Mouse (Mus musculus): ENCODE data around the gene Trit1.

Gene Trit1

GRCm38 (mm10) chr4:123044842-123045241, 28.4 kb downstream of the Trit1 start:
- in situ Hi-C loops (cut with MseI, MboI): no loop called here

- in situ Hi-C loops (cut with MseI, MboI): no loop called here
Observed at GRCm38 (mm10) chr4:123046300-123046699, 29.9 kb downstream of the Trit1 start.

DNA sequence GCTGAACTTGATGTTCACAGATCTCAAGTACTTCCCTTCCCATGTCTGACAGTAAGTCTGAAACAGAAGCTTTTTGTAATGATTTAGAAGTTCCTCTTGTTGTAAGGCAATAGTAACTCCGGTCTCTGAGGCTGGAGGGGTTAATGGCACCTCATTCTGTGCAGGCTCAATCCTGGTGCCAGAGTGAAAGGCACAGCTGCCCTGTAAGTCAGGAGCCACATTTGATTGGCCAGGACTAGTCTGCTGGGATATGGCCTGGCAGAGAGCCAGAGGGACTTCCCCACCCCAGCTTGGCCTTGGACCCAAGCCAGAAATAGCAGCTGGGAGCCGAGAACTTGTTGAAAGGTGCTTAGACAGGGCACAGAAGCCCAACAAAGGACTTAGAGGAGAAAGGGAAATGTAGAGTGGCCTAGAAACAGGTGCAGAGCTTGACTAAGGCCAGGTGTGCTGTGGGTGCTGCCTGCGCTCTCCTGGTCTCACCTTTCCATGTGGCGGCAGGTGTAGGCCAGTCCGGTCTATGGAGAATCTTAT, 34.3 kb downstream of the Trit1 start:
- in situ Hi-C loops (cut with MseI, MboI): no loop called here

GRCm38 (mm10) chr4:123053179-123053578, 36.8 kb downstream of the Trit1 start:
- in situ Hi-C loops (cut with MseI, MboI): no loop called here

- in situ Hi-C loops (cut with MseI, MboI): no loop called here
Observed at GRCm38 (mm10) chr4:123054172-123054790, 37.9 kb downstream of the Trit1 start.

DNA sequence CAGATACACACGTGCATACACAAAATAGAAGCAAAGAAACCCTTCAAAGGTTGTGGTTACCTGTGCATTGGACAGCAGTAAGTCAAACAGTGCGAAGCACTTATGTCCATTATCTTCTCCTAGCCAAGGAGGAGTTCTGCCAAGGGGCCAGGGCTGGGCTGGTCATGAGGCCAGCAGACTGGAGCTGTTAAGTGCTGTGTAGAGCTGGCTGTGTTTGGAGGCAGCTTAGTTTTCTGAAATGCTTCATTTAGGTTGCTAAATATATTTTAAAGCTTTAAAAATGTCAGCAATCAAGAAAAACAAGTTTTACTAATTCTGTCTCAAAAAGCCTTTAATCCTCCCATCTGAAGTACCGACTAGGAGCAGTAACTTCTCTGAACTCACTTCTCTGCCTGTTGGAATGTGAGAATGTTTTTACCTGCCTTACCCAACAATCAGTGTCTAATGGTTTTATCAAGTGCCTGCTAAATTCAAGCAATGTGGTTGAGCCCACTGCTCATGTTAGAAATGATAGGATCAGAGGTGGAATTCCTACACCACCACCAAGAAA, 40.2 kb downstream of the Trit1 start:
- in situ Hi-C loops (cut with MseI, MboI): no loop called here

DNA sequence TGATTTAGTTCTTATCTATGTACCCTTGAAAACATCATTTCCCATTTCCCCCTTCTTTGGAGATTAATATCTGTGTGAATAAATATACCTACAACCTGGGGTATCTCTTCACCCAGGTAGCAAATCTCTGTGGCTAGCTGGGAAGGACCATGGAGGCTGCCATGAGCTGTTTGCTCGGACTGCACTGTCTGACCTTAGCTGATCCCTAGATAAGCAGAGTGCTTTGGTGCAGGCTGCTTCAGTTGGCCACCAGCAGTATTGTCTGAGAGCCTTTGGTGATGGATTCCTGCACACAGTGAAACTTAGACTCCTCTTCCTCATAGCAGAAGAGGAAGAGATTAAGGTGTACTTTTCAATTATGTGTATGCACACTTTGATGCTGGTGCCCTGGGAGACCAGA, 41.6 kb downstream of the Trit1 start:
- in situ Hi-C loops (cut with MseI, MboI): no loop called here

- in situ Hi-C loops (cut with MseI, MboI): no loop called here
Observed at GRCm38 (mm10) chr4:123061744-123062143, 45.3 kb downstream of the Trit1 start.

DNA sequence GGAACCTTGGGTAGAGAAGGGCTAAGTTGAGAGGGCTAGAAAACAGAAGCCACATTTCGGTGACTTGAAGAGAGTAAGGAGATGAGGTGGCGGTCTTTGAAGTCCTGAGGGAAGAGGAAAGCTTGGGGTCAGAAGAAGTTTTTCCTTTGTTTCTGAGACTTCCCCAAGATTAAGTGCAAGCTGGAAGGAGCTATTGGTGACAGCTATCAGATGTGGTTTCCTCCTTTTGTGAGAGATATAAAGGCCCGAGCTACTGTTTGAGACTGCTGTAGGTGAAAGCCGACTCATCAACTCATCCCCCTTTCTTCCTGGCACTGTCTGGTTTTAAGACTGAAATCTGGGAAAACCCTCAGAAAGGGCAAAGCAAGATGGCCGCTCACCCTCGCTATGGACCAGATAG, 52.2 kb downstream of the Trit1 start:
- in situ Hi-C loops (cut with MseI, MboI): no loop called here

DNA sequence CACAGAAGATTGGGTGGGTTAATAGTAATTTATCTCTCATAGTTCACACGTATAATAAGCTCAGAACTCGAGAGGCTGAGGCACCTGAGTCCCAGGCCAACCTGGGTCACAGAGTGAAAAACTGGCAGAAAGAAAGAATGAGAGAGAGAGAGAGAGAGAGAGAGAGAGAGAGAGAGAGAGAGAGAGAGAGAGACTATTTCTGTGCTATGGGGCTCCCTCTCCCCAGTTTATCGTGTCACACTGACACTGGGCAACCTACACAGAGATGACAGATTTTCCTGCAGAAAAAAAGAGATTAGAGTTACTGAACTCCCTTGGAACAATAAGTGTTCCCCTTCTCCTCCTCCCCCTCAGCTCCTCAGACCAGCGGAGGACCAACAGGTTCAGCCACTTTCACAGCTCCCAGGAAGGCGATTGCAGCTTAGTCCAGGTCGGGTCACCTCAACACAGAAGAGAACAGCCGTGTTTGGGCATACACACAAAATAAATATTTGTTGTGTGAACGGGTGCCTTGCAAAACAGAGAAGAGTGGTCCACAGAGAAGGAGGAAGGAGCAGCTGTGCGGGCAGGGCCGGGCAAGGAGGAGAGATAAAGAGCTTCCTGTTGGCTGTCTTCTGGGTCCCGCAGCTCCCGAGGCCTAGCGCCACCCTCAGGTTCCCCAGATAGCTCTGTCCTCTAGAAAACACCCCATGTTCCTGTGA, 55.0 kb downstream of the Trit1 start:
- in situ Hi-C loops (cut with MseI, MboI): no loop called here

- in situ Hi-C loops (cut with MseI, MboI): no loop called here
Observed at GRCm38 (mm10) chr4:123076928-123077327, 60.5 kb downstream of the Trit1 start.

DNA sequence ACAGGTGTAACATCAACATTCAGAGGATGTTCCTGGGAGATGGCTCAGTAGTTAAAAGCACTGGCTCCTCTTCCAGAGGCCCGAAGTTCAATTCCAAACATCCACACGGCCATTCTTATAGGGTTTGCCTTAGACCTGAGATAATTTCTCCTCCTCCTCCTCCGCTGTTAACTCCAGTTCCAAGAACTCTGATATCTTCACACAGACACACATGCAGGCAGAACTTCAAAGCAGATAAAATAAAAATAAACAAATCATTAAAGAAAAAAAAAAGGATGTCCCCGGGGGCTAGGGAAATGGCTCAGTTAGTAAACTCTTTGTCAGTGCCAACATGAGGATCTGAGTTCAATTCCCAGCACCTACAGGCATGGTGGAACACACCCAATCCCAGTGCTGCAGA, 61.8 kb downstream of the Trit1 start:
- in situ Hi-C loops (cut with MseI, MboI): no loop called here

DNA sequence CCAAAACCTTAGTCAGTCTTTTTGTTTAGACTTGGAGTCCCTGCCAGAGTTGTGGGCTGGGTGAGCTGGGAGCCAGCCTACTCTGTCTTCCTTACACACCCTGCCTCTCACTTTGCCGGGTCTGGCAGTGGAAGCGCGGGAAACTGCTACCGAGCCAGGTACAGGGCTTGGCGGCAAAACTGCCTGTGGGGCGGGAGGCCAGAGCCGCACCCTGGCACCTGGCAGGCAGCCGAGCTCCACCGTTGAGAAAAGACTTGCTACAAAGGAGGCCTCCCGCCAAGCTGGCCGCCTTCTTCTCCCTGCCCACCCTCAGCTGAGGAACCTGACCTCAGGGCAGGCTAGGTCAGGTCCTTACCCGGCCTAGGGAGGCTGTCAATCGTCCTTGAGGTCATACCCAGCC, 64.4 kb downstream of the Trit1 start:
- in situ Hi-C loops (cut with MseI, MboI): loop anchor here in 1 of 2 experiments (5.0 to 10.0 kb wide), 2 partner anchors 83 to 166 kb away; partner anchors contain the start of gene Mycl

GRCm38 (mm10) chr4:123082283-123083163, 66.1 kb downstream of the Trit1 start:
- in situ Hi-C loops (cut with MseI, MboI): loop anchor here in 1 of 2 experiments (5.0 to 10.0 kb wide), 2 partner anchors 85 to 168 kb away; partner anchors contain the start of gene Mycl

DNA sequence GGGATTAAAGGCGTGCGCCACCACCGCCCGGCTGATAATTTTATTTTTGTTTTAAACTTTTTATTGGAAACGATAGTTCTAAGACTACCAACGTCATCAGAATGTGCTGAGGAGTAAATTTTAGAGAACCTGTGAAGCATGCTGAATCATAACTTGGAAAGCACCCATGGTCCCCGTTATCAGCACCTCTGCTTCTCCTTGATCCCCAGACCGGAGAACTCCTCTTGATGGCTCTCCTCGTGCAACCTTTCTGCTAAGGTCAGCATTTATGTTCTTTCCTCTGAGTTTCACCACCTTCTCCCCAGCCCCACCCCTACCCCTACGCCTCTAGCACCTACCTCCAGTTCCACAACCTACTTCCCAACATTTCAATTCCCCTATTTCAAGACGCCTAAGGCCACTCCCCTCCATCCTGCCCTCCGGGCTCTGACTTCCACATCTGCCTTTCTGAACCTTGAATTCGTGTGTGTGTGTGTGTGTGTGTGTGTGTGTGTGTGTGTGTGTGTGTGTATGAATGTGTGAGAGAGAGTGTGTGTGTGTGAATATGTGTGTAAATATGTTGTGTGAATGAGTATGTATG, 67.0 kb downstream of the Trit1 start:
- in situ Hi-C loops (cut with MseI, MboI): loop anchor here in 1 of 2 experiments (5.0 to 10.0 kb wide), 2 partner anchors 86 to 169 kb away; partner anchors contain the start of gene Mycl

DNA sequence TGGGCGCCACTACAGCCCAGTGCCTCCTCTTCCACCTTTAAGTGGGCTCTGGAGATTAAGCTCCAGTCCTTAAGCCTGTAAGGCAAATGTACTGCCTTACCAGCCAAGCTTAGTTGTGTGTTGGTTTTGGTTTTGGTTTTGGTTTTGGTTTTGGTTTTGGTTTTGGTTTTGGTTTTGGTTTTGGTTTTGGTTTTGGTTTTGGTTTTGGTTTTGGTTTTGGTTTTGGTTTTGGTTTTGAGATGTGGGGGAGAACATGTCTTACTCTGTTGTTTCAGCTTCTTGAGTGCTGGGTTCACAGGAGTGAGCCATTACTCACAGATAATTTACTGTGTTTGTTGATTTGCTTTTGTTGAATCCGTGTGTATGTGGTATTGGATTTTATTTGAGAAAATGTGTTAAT, 68.9 kb downstream of the Trit1 start:
- in situ Hi-C loops (cut with MseI, MboI): loop anchor here in 1 of 2 experiments (10.0 kb wide), 1 partner anchor 170 kb away; no protein-coding TSS in a partner anchor

- in situ Hi-C loops (cut with MseI, MboI): loop anchor here in 1 of 2 experiments (10.0 kb wide), 1 partner anchor 172 kb away; no protein-coding TSS in a partner anchor
Observed at GRCm38 (mm10) chr4:123086381-123086780, 70.0 kb downstream of the Trit1 start.

DNA sequence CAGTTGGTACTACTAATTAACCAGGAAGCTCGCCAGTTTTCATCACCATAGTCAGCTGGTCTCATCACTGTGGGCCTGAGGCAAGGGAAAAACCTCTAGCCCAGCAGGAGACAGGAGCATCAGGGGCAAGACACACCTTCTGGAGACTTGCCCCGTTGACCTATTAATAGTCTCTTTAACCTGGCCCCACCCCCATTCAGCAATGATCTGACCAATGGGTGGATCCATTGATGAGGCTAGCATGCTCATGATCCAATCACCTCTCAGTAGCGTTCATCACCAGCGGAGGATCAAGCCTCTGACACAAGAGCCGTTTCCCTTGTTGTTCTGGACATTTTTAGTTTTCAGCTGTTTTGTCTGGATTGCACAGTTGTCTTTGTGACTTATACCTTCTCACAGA, 76.2 kb downstream of the Trit1 start:
- in situ Hi-C loops (cut with MseI, MboI): no loop called here

GRCm38 (mm10) chr4:123093064-123093776, 76.8 kb downstream of the Trit1 start:
- in situ Hi-C loops (cut with MseI, MboI): no loop called here

DNA sequence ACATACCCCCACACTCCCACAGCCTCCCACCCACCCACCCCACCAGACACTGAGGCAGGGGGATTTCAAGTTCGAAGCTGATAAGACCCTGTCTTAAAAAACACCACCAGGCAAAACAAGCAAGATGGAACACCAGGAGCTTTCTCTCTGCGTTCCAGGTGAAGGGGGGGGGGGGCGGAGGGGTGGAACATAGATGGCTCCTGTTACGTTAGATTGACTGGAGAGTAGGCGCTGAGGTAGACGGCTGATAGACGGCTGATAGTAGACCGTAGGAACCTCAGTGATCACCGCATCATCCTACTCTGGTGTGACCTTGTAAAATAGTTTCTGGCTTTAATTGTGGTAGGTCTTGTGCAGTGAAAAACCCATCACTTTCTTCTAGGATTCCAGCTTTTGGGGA, 77.5 kb downstream of the Trit1 start:
- in situ Hi-C loops (cut with MseI, MboI): no loop called here
